In genomic region chr8:126614740-126615132, GRCm38 (mm10) we compare ENCODE assay signal across 10 mouse cellular contexts. TPM values are rescaled to one million over a fixed set of nuclear protein-coding genes. Genes with fewer than 3 reads are reported as not detected.
A peak's percentile ranks its signal among the peaks of the same experiment; 100 is the strongest.
DNase-seq lines count a peak whose midpoint lies in the region; ATAC-seq and TF ChIP-seq lines count a peak whose summit lies in the region.
"Had no signal": no experiment of that assay in that cellular context is flagged by ENCODE, and none has a peak within 500 bp of the region (broad histone marks: within the 10 kb centered on the region; RNA-seq: fewer than 3 reads in every experiment).

No protein-coding gene starts in this region.

- peak in 1 of 2 experiments; percentile 32 for DNase-seq in heart, adult 2 months
- DNase-seq in heart, postnatal 14 days: no peak
- peak; percentile 22 for DNase-seq in lung, postnatal 25 days (ENCODE audit: low spot score)
- DNase-seq in lung, adult 2 months: no peak
- peak; percentile 51 to 62 for DNase-seq in kidney, postnatal 25 days
- no peak for DNase-seq in urinary bladder, postnatal 36 days (ENCODE audit: low spot score in 2 of 2)
- no peak for DNase-seq in frontal cortex, adult 2 months (ENCODE audit: extremely low spot score in 1 of 2, low spot score in 1 of 2)
- DNase-seq: lung, embryonic 14.5 days had no signal

- no peak overlapping the region for H3K4me3 ChIP-seq in heart, adult 2 months
- no peak overlapping the region for H3K4me3 ChIP-seq in lung, adult 2 months (replicated peaks; ENCODE audit: extremely low read depth, low read depth, low read length)
- H3K4me3 ChIP-seq in stomach, embryonic 15.5 days (replicated peaks): no peak overlapping the region

- no peak for TF ChIP-seq EP300 in heart, adult 2 months (IDR thresholded peaks at IDR 0.05; ENCODE audit: insufficient read depth, low read depth, low read length)

- H3K27me3 ChIP-seq in heart, adult 2 months (ENCODE audit: control insufficient read depth, insufficient read depth, low read length): no peaks in the 10 kb centered on the region
- no peaks in the 10 kb centered on the region for H3K27me3 ChIP-seq in stomach, embryonic 15.5 days (replicated peaks)

- no peak for ATAC-seq in stomach, embryonic 15.5 days (ENCODE audit: insufficient read depth, low FRiP score, low read depth)
- ATAC-seq: midbrain, embryonic 16.5 days had no signal

- peaks cover 21% of the 10 kb centered on the region for H3K4me1 ChIP-seq in heart, adult 2 months (ENCODE audit: control insufficient read depth, insufficient read depth, low read length)
- peaks cover 18% of the 10 kb centered on the region for H3K4me1 ChIP-seq in lung, adult 2 months (ENCODE audit: control insufficient read depth, insufficient read depth, low read length)
- H3K4me1 ChIP-seq in stomach, embryonic 15.5 days: peaks cover 25% of the 10 kb centered on the region; the same call in 1 of the 2 replicates

- no peaks in the 10 kb centered on the region for H3K36me3 ChIP-seq in heart, adult 2 months (ENCODE audit: control insufficient read depth, insufficient read depth, low read length)
- H3K36me3 ChIP-seq in stomach, embryonic 15.5 days: no peaks in the 10 kb centered on the region

- TF ChIP-seq POLR2A in heart, adult 2 months (IDR thresholded peaks at IDR 0.05; ENCODE audit: insufficient read depth, low read depth, low read length): no peak
- no peak for TF ChIP-seq POLR2A in lung, adult 2 months (IDR thresholded peaks at IDR 0.05; ENCODE audit: borderline replicate concordance, extremely low read depth, low read depth, low read length)

- no peak for TF ChIP-seq CTCF in heart, adult 2 months (IDR thresholded peaks at IDR 0.05)
- TF ChIP-seq CTCF in lung, adult 2 months (IDR thresholded peaks at IDR 0.05; ENCODE audit: insufficient read depth, low read length): no peak

- no peak overlapping the region for H3K4me2 ChIP-seq in stomach, embryonic 15.5 days
- H3K4me2 ChIP-seq: lung, embryonic 14.5 days had no signal

- H3K9me3 ChIP-seq in stomach, embryonic 15.5 days: no peaks in the 10 kb centered on the region

- H3K79me2 ChIP-seq in heart, adult 2 months (replicated peaks; ENCODE audit: control insufficient read depth, insufficient read depth, low read length): no peaks in the 10 kb centered on the region

- WGBS in heart, adult 2 months: 59% methylated on average over 5 of the region's 5 CpGs
- 57% methylated on average over 5 of the region's 5 CpGs for WGBS in lung, adult 2 months
- WGBS in stomach, embryonic 15.5 days: 66% methylated on average over 5 of the region's 5 CpGs

- H3K9ac ChIP-seq in heart, adult 2 months (ENCODE audit: low read depth, low read length): no peak overlapping the region
- no peak overlapping the region for H3K9ac ChIP-seq in stomach, embryonic 15.5 days
- H3K9ac ChIP-seq: lung, embryonic 14.5 days had no signal

- intact Hi-C loops in heart, adult 2 months (cut with DNase I): loop anchor here (2.0 kb wide), 1 partner anchor 14 kb away; no protein-coding TSS in a partner anchor
- intact Hi-C loops in heart, postnatal 14 days (cut with DNase I): loop anchor here (5.0 kb wide), 1 partner anchor 43 kb away; no protein-coding TSS in a partner anchor

- H3K27ac ChIP-seq in heart, adult 2 months: peak overlapping the region; percentile 82
- H3K27ac ChIP-seq in stomach, embryonic 15.5 days: peak overlapping the region; percentile 68

RNA-seq across cellular contexts. Expression of gene Irf2bp2, which starts 20.9 kb away (rescaled TPM):
- total RNA-seq in heart, adult 2 months (2021): 100 to 1,000 TPM in 1 of 2 experiments, 10 to 100 TPM in 1; 56.3 to 132 TPM
- polyA plus RNA-seq in heart, adult 2 months (2012; rRNA removed): 33.8 and 37.3 TPM in 2 replicates
- 100 to 1,000 TPM; 124 to 140 TPM for total RNA-seq in heart, postnatal 14 days (2021)
- 81.2 and 127 TPM in 2 replicates for polyA plus RNA-seq in lung, adult 2 months (2012; rRNA removed)
- polyA plus RNA-seq in stomach, embryonic 15.5 days (2015; fragmentation: Nextera tagmentation; extraction: Ambion mirVana): 12.5 and 13.4 TPM in 2 replicates
- polyA plus RNA-seq in frontal cortex, adult 2 months (2012; rRNA removed): 36.5 and 40.8 TPM in 2 replicates

Comparison
In these comparisons a context has a peak if more than half of its experiments do, and no peak if none do; other contexts are left out.
1. DNase-seq: peak in lung, postnatal 25 days (single experiment) and kidney, postnatal 25 days (2 of 2); none in heart, postnatal 14 days (0 of 2), lung, adult 2 months (single experiment), urinary bladder, postnatal 36 days (0 of 2) and frontal cortex, adult 2 months (0 of 2).